Mouse (Mus musculus) layer of hippocampus, adult 2 months (tissue): Measurements from ENCODE around the gene Clcnkb. TPM values are rescaled to one million over a fixed set of nuclear protein-coding genes. Genes with fewer than 3 reads are reported as not detected.

ENCODE experiments used
- DNase-seq, 2 experiments: peaks; one replicate each; pipeline ENCODE4 v3.0.0; 2022; ENCODE audit warnings: low spot score in 2 of 2
- H3K27ac ChIP-seq: fragments of 200-600 bp; 2 replicates; pipeline ENCODE4 v1.8.1; 2022
- H3K4me3 ChIP-seq: fragments of 200-600 bp; 2 replicates; pipeline ENCODE4 v1.8.1; 2022; ENCODE audit warnings: mild to moderate bottlenecking
- CTCF ChIP-seq: fragments of 200-600 bp; conservative IDR thresholded peaks from 2 replicates; pipeline ENCODE4 v1.8.1; 2022; ENCODE audit warnings: antibody characterized with exemption, mild to moderate bottlenecking, moderate library complexity
- total RNA-seq, 2 experiments: library from RNA; stranded (reverse); gene quantifications; 2 replicates each; pipeline ENCODE4 v1.2.3; 2021

The Clcnkb gene
- total RNA-seq, 2 experiments from 2014 or later: not detected

GRCm38 (mm10) chr4:141411430-141411992 is 4.3 kb downstream of the Clcnkb start:
- Histone ChIP-seq H3K4me3 (no peak overlapping the region), H3K27ac (no peak overlapping the region)
- peak; percentile 54 for TF ChIP-seq CTCF
- no peak for DNase-seq

- no peak for DNase-seq
- TF ChIP-seq CTCF: no peak
- Histone ChIP-seq H3K27ac (no peak overlapping the region), H3K4me3 (no peak overlapping the region)
Measured at GRCm38 (mm10) chr4:141408577-141408976, 7.2 kb downstream of the Clcnkb start.

- no peak for DNase-seq
- Histone ChIP-seq H3K4me3 (no peak overlapping the region), H3K27ac (no peak overlapping the region)
- TF ChIP-seq CTCF: peak; percentile 76
Measured at GRCm38 (mm10) chr4:141406516-141407299, 9.1 kb downstream of the Clcnkb start.

GRCm38 (mm10) chr4:141405314-141405622 is 10.5 kb downstream of the Clcnkb start:
- no peak for TF ChIP-seq CTCF
- no peak overlapping the region for H3K27ac ChIP-seq
- no peak for DNase-seq

GRCm38 (mm10) chr4:141404518-141405313 is 11.1 kb downstream of the Clcnkb start:
- 0 out of 2 replicates have a peak overlapping the region, but pooled peaks have one; percentile 11 for H3K27ac ChIP-seq
- DNase-seq: peak; percentile 80 to 96
- TF ChIP-seq CTCF: peak; percentile 100
- H3K4me3 ChIP-seq: peak overlapping the region; percentile 33; the same call in 1 of the 2 replicates

More at GRCm38 (mm10) chr4:141405314-141405622, 10.5 kb downstream of the Clcnkb start:
- H3K4me3 ChIP-seq: no peak overlapping the region

GRCm38 (mm10) chr4:141400171-141400570 is 15.6 kb downstream of the Clcnkb start:
- TF ChIP-seq CTCF: no peak

GRCm38 (mm10) chr4:141398545-141398944 is 17.3 kb downstream of the Clcnkb start, which contains the start of gene Clcnka:
Clcnka (minus strand) TSS chr4:141398724.
- no peak within 1 kb of the TSS for H3K27ac ChIP-seq
- H3K4me3 ChIP-seq: no peak within 1 kb of the TSS
- DNase-seq: no peak
- TF ChIP-seq CTCF: no peak

More at GRCm38 (mm10) chr4:141400171-141400570, 15.6 kb downstream of the Clcnkb start:
- no peak overlapping the region for H3K4me3 ChIP-seq
- no peak overlapping the region for H3K27ac ChIP-seq
- no peak for DNase-seq

- no peak overlapping the region for H3K27ac ChIP-seq
- DNase-seq: no peak
- no peak for TF ChIP-seq CTCF
- H3K4me3 ChIP-seq: no peak overlapping the region
Measured at GRCm38 (mm10) chr4:141397861-141398260, 18.0 kb downstream of the Clcnkb start.

GRCm38 (mm10) chr4:141394751-141395150 is 21.1 kb downstream of the Clcnkb start:
- no peak for TF ChIP-seq CTCF
- DNase-seq: no peak
- H3K27ac ChIP-seq: no peak overlapping the region

GRCm38 (mm10) chr4:141391293-141391692 is 24.5 kb downstream of the Clcnkb start:
- Histone ChIP-seq H3K27ac (no peak overlapping the region), H3K4me3 (no peak overlapping the region)
- no peak for TF ChIP-seq CTCF
- DNase-seq: no peak

More at GRCm38 (mm10) chr4:141394751-141395150, 21.1 kb downstream of the Clcnkb start:
- H3K4me3 ChIP-seq: no peak overlapping the region

GRCm38 (mm10) chr4:141389366-141390150 is 26.3 kb downstream of the Clcnkb start:
- TF ChIP-seq CTCF: no peak
- Histone ChIP-seq H3K4me3 (no peak overlapping the region), H3K27ac (no peak overlapping the region)
- no peak for DNase-seq

GRCm38 (mm10) chr4:141387933-141388332 is 27.9 kb downstream of the Clcnkb start:
- H3K4me3 ChIP-seq: no peak overlapping the region
- no peak overlapping the region for H3K27ac ChIP-seq
- TF ChIP-seq CTCF: no peak
- no peak for DNase-seq
